Mouse (Mus musculus) heart, adult 18-20 months (tissue): ENCODE measurements around the gene Cdkn1c. TPM values are rescaled to one million over a fixed set of nuclear protein-coding genes. Genes with fewer than 3 reads are reported as not detected.

ENCODE experiments used
- DNase-seq, 2 experiments: peaks; one replicate each; pipeline ENCODE4 v3.0.0; 2021 to 2022; ENCODE audit warnings: mixed read lengths in 1 of 2
- total RNA-seq, 2 experiments: library from RNA; stranded (reverse); gene quantifications; 2 replicates each; pipeline ENCODE4 v1.2.3; 2021

Gene Cdkn1c
- total RNA-seq, 2 experiments from 2014 or later = 22.9 to 30.2 TPM

DNA sequence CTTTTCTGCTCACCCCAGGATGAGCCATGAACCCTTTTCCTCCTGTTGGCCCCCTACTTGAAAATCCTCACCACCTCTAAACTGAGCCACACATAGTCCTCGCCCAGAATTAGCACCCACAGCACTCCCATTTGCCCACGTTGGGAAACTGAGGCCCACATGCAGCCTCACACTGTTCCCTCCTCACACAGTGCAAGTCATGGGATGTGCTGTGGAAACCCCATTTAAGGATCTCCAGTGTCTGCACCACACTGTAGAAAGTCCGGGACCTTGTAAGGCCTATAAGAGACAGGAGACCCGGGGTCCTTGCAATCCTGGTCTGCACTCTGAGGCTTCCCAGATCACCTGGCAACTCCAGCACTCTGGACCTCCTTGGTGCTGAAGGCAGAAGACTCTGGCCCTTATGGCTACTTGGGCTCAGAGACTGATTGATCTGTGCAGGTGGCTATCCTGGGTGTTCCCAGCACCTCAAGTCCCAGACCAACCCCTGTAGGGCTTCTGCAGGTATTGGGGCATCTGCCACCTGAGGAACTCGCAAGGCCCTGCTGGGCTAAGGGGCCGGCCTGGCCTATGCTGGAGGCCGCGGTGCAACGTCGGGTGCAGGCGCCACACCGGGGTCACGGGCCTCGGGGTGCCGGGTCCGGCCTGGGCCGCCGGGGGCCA, 23.5 kb downstream of the Cdkn1c start:
- DNase-seq = no peak

GRCm38 (mm10) chr7:143433331-143433730, 27.5 kb downstream of the Cdkn1c start:
- DNase-seq = peak; percentile 74 to 84

DNA sequence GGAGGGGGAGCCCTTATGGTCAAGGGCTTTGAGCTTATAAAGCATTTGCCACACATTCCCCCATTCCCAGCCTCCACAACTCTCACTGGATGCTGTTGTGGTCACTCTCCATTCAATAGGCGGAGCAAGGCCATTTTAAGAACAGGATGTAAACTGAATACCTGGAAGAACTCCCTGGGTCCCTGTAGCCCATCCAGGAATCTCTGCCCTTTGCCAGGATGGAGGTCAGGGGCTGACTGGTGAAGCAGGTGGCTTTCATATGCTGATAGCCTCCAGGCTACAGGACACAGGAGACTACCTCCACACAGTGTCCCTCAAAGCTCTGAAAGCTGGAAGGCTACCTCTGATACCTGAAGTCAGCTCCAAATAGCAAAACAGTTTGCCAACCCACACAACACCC, 28.2 kb downstream of the Cdkn1c start:
- DNase-seq = peak in 1 of 2 experiments; percentile 32

DNA sequence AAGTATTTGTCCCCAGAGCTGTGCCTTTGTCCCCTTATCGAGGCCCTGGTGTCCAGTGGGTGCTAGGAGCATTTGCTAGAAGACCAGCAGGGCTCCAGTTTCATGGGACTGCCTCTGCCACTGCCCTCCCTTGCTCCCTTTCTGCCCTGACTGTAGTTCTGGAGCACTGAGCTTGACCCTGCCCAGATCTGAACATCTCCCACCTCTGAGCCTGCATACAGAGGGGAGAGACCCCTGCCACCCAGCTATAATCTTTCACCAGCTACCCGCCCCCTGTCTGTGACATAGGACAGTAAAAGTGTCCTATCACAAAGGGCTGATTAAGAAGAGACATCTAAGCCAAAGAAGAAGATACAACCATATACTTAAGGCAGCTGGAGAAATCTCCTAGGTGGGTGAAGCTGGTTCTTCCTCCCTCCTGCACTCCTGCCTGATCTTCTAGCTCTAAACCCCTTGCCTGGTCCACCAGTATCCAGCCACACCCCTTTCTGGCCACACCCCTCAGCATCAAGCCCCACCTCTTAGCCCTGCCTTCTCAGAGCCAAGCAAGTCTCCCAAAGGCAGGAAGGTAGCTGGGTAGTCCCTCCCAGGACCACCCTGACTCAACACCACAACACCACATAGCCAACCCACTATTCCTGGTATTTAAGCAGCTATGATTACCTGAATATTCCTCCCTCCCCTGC, 31.9 kb downstream of the Cdkn1c start:
- no peak for DNase-seq

GRCm38 (mm10) chr7:143428142-143428813, 32.6 kb downstream of the Cdkn1c start:
- no peak for DNase-seq

GRCm38 (mm10) chr7:143419585-143420160, 41.2 kb downstream of the Cdkn1c start:
- DNase-seq = no peak

DNA sequence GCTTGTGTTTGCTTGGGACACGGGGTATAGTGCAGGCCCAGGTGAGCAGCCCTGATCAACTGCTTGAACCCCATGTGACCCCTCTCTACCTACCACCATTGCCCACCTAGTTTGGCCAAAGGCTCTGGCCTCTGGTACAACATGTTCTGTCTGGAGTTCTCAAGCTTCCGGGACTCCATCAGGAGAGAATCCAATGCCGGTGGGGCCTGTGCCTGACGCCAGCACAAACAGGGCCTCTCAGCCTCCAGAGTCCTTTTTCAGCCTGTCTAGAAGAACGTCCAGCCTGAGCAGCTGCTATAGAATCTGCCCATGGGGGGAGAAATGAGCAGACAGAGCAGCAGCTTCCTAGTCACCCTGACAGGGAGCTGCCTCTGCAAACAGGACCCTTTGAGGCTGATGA, 43.0 kb downstream of the Cdkn1c start:
- DNase-seq = no peak

DNA sequence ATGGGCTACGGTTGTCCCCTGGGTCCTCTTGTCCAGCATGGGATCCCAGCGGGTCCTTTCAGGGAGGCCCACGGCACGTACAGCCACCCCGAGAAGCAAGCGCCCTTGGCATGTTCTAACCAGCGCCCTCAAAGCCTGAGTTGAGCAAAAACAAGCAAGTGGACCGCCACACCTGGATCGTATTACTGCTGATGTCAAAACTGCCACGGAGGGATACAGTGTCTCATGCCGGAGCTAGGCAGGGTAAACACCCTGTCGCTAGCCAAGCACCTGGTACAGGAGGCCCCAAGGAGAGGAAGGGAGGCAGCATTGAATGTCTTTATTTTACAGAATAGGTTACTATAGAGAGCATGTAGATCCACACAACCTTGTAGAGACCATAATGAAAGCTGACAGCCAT, 44.4 kb downstream of the Cdkn1c start:
- no peak for DNase-seq

DNA sequence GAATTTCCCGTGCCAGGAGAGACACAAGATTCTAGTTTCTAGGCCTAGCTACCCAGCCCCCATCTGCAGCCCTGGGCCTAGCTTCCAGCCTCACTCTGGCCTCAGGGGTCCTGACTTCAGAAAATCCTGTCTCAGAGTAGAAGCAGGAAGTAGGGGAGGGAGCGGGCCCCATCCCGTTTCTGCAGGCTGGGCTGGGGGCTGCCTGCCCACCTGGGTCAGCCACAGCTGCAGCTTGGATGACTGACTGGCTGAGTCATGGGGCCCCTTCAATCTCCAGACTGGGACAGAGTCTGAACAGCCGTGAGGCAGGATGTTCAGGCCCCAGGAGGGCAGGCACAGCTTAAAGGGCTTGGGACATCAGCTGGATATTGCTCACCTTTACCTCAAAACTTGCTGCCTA, 45.8 kb downstream of the Cdkn1c start:
- no peak for DNase-seq

- peak; percentile 53 to 80 for DNase-seq
Measured at GRCm38 (mm10) chr7:143412606-143413005, 48.2 kb downstream of the Cdkn1c start.

DNA sequence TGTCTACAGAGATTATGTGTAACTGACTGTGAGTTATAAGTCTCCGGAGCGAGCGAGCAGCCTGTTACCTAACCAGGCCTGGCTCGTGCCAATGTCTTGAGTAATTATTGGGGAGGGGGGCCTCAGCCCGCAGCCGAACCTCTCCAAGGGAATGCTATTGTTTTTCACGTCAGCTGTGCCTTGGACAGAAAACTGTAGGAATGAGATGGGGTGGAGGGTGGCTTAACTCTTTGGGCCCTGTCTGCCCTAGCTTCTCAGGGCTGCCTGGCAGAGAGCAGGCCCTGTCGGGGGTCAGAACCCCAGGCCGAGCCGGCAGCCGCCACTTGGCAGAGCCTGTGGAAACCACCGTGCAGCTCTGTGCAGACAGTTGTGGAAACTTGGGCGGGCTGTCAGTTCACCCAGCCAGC, 52.2 kb downstream of the Cdkn1c start:
- DNase-seq = peak in 1 of 2 experiments; percentile 80

Other genes with a start within 250 kb of the Cdkn1c start
- under 1 TPM; 0.50 to 0.87 TPM for gene Slc22a18, start 12.7 kb upstream of the Cdkn1c start, total RNA-seq
- gene Phlda2, start 42.1 kb upstream of the Cdkn1c start, total RNA-seq = not detected
- gene Nap1l4, start 88.1 kb upstream of the Cdkn1c start, total RNA-seq = 100 to 1,000 TPM; 185 to 191 TPM
- gene Cars, start 139.0 kb upstream of the Cdkn1c start, total RNA-seq = 10 to 100 TPM; 20.4 to 20.6 TPM
- under 1 TPM; 0.50 to 0.80 TPM for gene Tnfrsf26, start 167.7 kb upstream of the Cdkn1c start, total RNA-seq
- gene Tnfrsf22, start 188.6 kb upstream of the Cdkn1c start, total RNA-seq = 1 to 10 TPM; 2.7 to 3.3 TPM
- gene Tnfrsf23, start 224.8 kb upstream of the Cdkn1c start, total RNA-seq = 1 to 10 TPM; 3.2 to 5.1 TPM